Mouse (Mus musculus) cerebellum, adult 2 months (tissue): ENCODE data around the gene Olfr1359. TPM values are rescaled to one million over a fixed set of nuclear protein-coding genes. Genes with fewer than 3 reads are reported as not detected.
"Not testable (repeated sequence)": the region's sequence is repeated elsewhere in the genome, so short reads cannot be mapped to it uniquely, and the experiment has no call there.

Source experiments
- DNase-seq, 2 experiments: peaks; one replicate each; pipeline ENCODE4 v3.0.0; 2021
- H3K27ac ChIP-seq: fragments of 200-500 bp; 2 replicates; pipeline ENCODE4 v1.5.1; 2012; ENCODE audit warnings: low read length, control low read depth, inconsistent platforms; ENCODE audit not compliant: insufficient read depth
- H3K27me3 ChIP-seq: fragments of 200-500 bp; 2 replicates; pipeline ENCODE4 v1.6.1; 2012; ENCODE audit warnings: inconsistent platforms, mild to moderate bottlenecking, low read length, moderate library complexity; ENCODE audit not compliant: control insufficient read depth, insufficient read depth
- H3K4me1 ChIP-seq: fragments of 200-500 bp; 2 replicates; pipeline ENCODE4 v1.6.1; 2011; ENCODE audit warnings: low read length; ENCODE audit not compliant: control insufficient read depth, insufficient read depth
- H3K4me3 ChIP-seq: fragments of 200-500 bp; replicated peaks from 2 replicates; pipeline ENCODE3; 2011; ENCODE audit warnings: mild to moderate bottlenecking, low read depth, low read length, control low read depth; ENCODE audit not compliant: insufficient read depth
- CTCF ChIP-seq: fragments of 200-500 bp; IDR thresholded peaks from 2 replicates; pipeline ENCODE4 v1.5.1; 2011; ENCODE audit warnings: low read depth, mild to moderate bottlenecking, control low read depth, low read length, moderate library complexity, borderline replicate concordance; ENCODE audit not compliant: insufficient read depth
- POLR2A ChIP-seq: fragments of 200-500 bp; IDR thresholded peaks from 2 replicates; pipeline ENCODE4 v1.6.1; 2011; ENCODE audit warnings: low read length, control low read depth, borderline replicate concordance; ENCODE audit not compliant: insufficient read depth
- WGBS: fragments of 180-500 bp; shearing (Covaris S2); methylation state at CpG from one replicate; pipeline ENCODE4 v1.1.7; 2018; 5-methylcytosine and 5-hydroxymethylcytosine counted together
- polyA plus RNA-seq: library from polyadenylated mRNA; depleted of rRNA; stranded (reverse); fragments of >200 nt; gene quantifications from 2 replicates; pipeline ENCODE4 v1.2.3, GENCODE M21; 2012

The Olfr1359 gene
- polyA plus RNA-seq, 1 experiment = not detected

- peak; percentile 80 to 81 for DNase-seq
- WGBS = under 1% methylated on average over 48 of the region's 56 CpGs
- TF ChIP-seq POLR2A = peak; percentile 74; the same call in 1 of the 2 replicates
- not testable (repeated sequence) for H3K4me1 ChIP-seq, H3K27ac ChIP-seq, H3K27me3 ChIP-seq
- peak within 1 kb of the TSS; percentile 35 for H3K4me3 ChIP-seq
Observed at GRCm38 (mm10) chr13:21734906-21735767, 37.2 kb downstream of the Olfr1359 start, which contains the start of gene Hist1h4j. Gene Hist1h4j, plus strand, starts transcription at chr13:21735064.

DNA sequence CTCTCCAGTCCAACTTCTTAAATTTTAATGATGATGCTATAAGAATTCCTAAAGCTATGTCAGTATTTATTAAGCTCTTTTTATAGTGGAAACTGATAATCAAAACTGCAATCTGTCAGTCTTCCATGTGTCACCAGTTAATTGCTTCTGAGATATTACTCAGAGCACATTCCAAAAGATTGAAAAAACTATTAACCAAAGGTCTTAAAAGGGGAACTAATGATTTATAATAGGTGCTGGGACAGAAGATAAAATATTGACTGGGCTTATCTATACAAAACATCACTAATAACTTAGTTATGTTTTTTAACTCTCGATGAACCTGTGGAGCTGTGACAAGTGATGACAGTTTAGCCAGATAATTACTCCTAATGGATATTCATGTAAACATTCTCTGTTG, 47.1 kb downstream of the Olfr1359 start:
- Histone ChIP-seq H3K27me3 (no peaks in the 10 kb centered on the region), H3K27ac (no peak overlapping the region), H3K4me3 (no peak overlapping the region), H3K4me1 (no peaks in the 10 kb centered on the region)
- no peak for DNase-seq
- WGBS = 97% methylated on average over 1 of the region's 1 CpGs
- TF ChIP-seq CTCF (no peak), POLR2A (no peak)

DNA sequence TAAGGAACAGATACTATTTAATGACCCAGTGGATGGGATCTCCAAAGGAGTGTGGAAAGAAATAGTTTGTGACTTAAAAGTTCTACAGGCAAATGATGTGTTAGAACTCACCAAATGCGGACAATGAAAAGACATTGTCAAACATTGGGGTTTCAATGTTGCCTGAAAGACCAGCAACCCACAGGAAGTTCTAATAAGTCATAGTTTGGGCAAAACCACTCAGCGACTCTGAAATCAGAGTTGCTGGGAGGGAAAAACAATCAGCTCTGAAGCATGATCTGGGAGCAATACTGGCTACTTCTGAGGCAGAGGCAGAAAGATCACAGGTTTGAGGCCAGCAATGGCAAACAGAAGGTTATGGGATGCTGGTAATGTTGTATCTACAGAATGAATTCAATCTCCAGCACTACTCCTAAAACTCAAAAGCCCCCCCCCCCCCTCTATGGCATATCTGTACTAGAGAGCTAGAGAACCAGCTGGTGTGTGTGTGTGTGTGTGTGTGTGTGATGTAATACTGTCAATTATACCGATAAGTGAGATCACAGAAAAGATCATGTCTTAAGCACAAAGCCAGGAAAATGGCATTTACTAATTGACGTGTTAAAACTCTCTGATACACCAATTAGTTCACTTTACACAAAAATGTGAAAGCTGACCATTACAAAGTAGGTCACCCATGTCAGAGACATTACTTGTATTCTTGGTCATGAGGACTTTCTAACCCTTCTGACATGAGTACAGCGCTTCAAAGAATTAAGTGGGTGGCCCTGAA, 51.7 kb downstream of the Olfr1359 start:
- DNase-seq = no peak
- 15% methylated on average over 5 of the region's 5 CpGs for WGBS
- Histone ChIP-seq H3K27me3 (no peaks in the 10 kb centered on the region), H3K27ac (no peak overlapping the region; the same call in 1 of the 2 replicates), H3K4me1 (no peaks in the 10 kb centered on the region), H3K4me3 (peak overlapping the region; percentile 48)
- no peak for TF ChIP-seq CTCF

GRCm38 (mm10) chr13:21750159-21751017, 52.5 kb downstream of the Olfr1359 start, which contains the start of gene Hist1h4k:
Gene Hist1h4k, minus strand, starts transcription at chr13:21750505.
- Histone ChIP-seq H3K27ac (peak within 1 kb of the TSS; percentile 41; the same call in 1 of the 2 replicates), H3K4me3 (peak within 1 kb of the TSS; percentile 59)
- DNase-seq = peak; percentile 95
- H3K4me1 ChIP-seq, H3K27me3 ChIP-seq: not testable (repeated sequence)
- peak; percentile 89; the same call in 1 of the 2 replicates for TF ChIP-seq POLR2A
- under 1% methylated on average over 50 of the region's 56 CpGs for WGBS

DNA sequence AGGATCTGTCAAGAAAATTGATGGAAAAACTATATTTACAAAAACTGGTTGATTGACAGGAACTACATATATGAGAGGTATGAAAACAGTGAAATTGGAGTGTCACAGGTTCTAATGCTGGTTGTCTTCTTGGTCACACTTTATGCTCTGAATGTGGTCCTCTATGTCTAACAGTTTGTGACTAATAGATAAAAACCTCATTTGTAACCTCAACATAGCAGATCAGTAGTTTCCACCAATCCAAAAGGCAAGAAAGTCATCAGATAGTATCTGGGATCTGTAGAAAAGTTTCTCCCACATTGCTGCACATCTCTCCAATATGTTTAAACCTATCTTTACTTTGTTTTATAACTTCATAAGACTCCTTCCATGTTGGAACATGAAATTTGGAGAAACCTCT, 53.5 kb downstream of the Olfr1359 start:
- Histone ChIP-seq H3K4me1 (no peaks in the 10 kb centered on the region), H3K27ac (no peak overlapping the region), H3K27me3 (no peaks in the 10 kb centered on the region), H3K4me3 (no peak overlapping the region)
- no peak for TF ChIP-seq CTCF
- TF ChIP-seq POLR2A = no peak
- DNase-seq = no peak

DNA sequence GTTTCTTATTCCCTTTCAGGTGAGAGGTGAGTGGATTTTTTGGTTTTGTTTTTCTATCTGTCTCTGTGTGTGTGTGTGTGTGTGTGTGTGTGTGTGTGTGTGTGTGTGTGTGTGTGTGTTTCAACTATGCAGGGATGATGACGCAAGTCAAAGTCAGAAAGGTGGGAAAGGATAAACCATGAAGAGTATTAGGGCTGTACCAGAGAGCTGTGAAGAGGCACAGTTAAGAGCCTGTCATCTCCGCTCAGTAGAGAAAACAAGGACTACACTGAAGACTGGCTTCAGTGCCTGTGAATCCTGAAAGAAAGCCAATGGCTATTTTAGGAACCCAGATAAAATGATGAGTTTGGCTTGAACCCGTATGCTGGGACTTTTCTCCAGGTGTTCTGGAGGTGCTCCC, 53.9 kb downstream of the Olfr1359 start:
- Histone ChIP-seq H3K4me3 (no peak overlapping the region), H3K27ac (no peak overlapping the region), H3K27me3 (no peaks in the 10 kb centered on the region), H3K4me1 (no peaks in the 10 kb centered on the region)
- DNase-seq = no peak
- TF ChIP-seq POLR2A (no peak), CTCF (no peak)
- WGBS = 50% methylated on average over 3 of the region's 3 CpGs

- no peaks in the 10 kb centered on the region for H3K4me1 ChIP-seq
- 30% methylated on average over 3 of the region's 3 CpGs for WGBS
- H3K4me3 ChIP-seq = no peak overlapping the region
- H3K27me3 ChIP-seq = no peaks in the 10 kb centered on the region
- TF ChIP-seq POLR2A (no peak), CTCF (no peak)
- no peak for DNase-seq
- no peak overlapping the region for H3K27ac ChIP-seq
Observed at GRCm38 (mm10) chr13:21752356-21752755, 54.4 kb downstream of the Olfr1359 start.
